Mouse (Mus musculus) skeletal muscle tissue, adult 2 months (tissue): ENCODE results near the gene Cbfa2t3.

ENCODE experiments used
- DNase-seq: peaks from one replicate; pipeline ENCODE4 v3.0.0-alpha.2; 2012; ENCODE audit warnings: low read depth, low spot score

Gene Cbfa2t3

GRCm38 (mm10) chr8:122718711-122719499, 20.0 kb upstream of the Cbfa2t3 start:
- DNase-seq: no peak

- DNase-seq: no peak
Measured at GRCm38 (mm10) chr8:122717869-122718509, 19.1 kb upstream of the Cbfa2t3 start.

- no peak for DNase-seq
Measured at GRCm38 (mm10) chr8:122716566-122716965, 17.7 kb upstream of the Cbfa2t3 start.

- DNase-seq: no peak
Measured at GRCm38 (mm10) chr8:122713157-122713518, 14.2 kb upstream of the Cbfa2t3 start.

- DNase-seq: no peak
Measured at GRCm38 (mm10) chr8:122712411-122713156, 13.7 kb upstream of the Cbfa2t3 start.

- peak; percentile 40 for DNase-seq
Measured at GRCm38 (mm10) chr8:122711891-122712365, 13.0 kb upstream of the Cbfa2t3 start.

- DNase-seq: no peak
Measured at GRCm38 (mm10) chr8:122711480-122711879, 12.6 kb upstream of the Cbfa2t3 start.

GRCm38 (mm10) chr8:122709340-122710111, 10.6 kb upstream of the Cbfa2t3 start:
- no peak for DNase-seq

- no peak for DNase-seq
Measured at GRCm38 (mm10) chr8:122707184-122707583, 8.3 kb upstream of the Cbfa2t3 start.

- no peak for DNase-seq
Measured at GRCm38 (mm10) chr8:122705901-122706561, 7.1 kb upstream of the Cbfa2t3 start.

GRCm38 (mm10) chr8:122704612-122705011, 5.7 kb upstream of the Cbfa2t3 start:
- DNase-seq: no peak

GRCm38 (mm10) chr8:122702957-122703356, 4.0 kb upstream of the Cbfa2t3 start:
- no peak for DNase-seq

GRCm38 (mm10) chr8:122702301-122702941, 3.5 kb upstream of the Cbfa2t3 start:
- DNase-seq: no peak

GRCm38 (mm10) chr8:122701441-122702185, 2.7 kb upstream of the Cbfa2t3 start:
- no peak for DNase-seq

GRCm38 (mm10) chr8:122700628-122701027, 1.7 kb upstream of the Cbfa2t3 start:
- peak; percentile 43 for DNase-seq

- DNase-seq: no peak
Measured at GRCm38 (mm10) chr8:122698254-122698768, 598 bp downstream of the Cbfa2t3 start.

- DNase-seq: no peak
Measured at GRCm38 (mm10) chr8:122697586-122697985, 1.3 kb downstream of the Cbfa2t3 start.

- DNase-seq: no peak
Measured at GRCm38 (mm10) chr8:122697181-122697581, 1.7 kb downstream of the Cbfa2t3 start.

- DNase-seq: no peak
Measured at GRCm38 (mm10) chr8:122695438-122696042, 3.4 kb downstream of the Cbfa2t3 start.
